Mouse (Mus musculus) liver, postnatal 0 days (tissue): ENCODE data around the gene Ankfn1. TPM values are rescaled to one million over a fixed set of nuclear protein-coding genes. Genes with fewer than 3 reads are reported as not detected.

Experiments
- ATAC-seq: fragments of 200-750 bp; cut with Nextera tagmentation; 2 replicates; pipeline ENCODE4 v1.8.0; 2017; ENCODE audit warnings: mild to moderate bottlenecking, moderate library complexity
- DNase-seq: peaks from one replicate; pipeline ENCODE4 v3.0.0-alpha.2; 2016
- H3K27ac ChIP-seq: fragments of 300-500 bp; sonication (generic); 2 replicates; pipeline ENCODE4 v1.5.1; 2014; ENCODE audit warnings: antibody characterized with exemption, moderate library complexity, mild to moderate bottlenecking, low read depth
- H3K27me3 ChIP-seq: fragments of 300-500 bp; sonication (generic); 2 replicates; pipeline ENCODE4 v1.6.1; 2014; ENCODE audit warnings: low read length, control low read depth, mixed read lengths; ENCODE audit not compliant: insufficient read depth
- H3K36me3 ChIP-seq: fragments of 300-500 bp; sonication (generic); replicated peaks from 2 replicates; pipeline ENCODE4 v1.6.1; 2014; ENCODE audit warnings: mild to moderate bottlenecking, control low read depth, low read length, moderate library complexity, mixed read lengths; ENCODE audit not compliant: insufficient read depth
- H3K4me1 ChIP-seq: fragments of 300-500 bp; sonication (generic); 2 replicates; pipeline ENCODE4 v1.6.1; 2014; ENCODE audit warnings: antibody characterized with exemption, mild to moderate bottlenecking, control low read depth; ENCODE audit not compliant: insufficient read depth
- H3K4me2 ChIP-seq: fragments of 300-500 bp; sonication (generic); 2 replicates; pipeline ENCODE4 v1.6.1; 2014; ENCODE audit warnings: low read depth, mild to moderate bottlenecking, low read length, moderate library complexity, mixed read lengths
- H3K4me3 ChIP-seq: fragments of 300-500 bp; sonication (generic); 2 replicates; pipeline ENCODE4 v1.5.1; 2014; ENCODE audit warnings: low read depth, low read length
- H3K9ac ChIP-seq: fragments of 300-500 bp; sonication (generic); replicated peaks from 2 replicates; pipeline ENCODE4 v1.6.1; 2014; ENCODE audit warnings: mild to moderate bottlenecking, moderate library complexity
- H3K9me3 ChIP-seq: fragments of 300-500 bp; sonication (generic); 2 replicates; pipeline ENCODE4 v1.6.1; 2016; ENCODE audit warnings: mild to moderate bottlenecking, control low read depth, low read length, mixed read lengths
- CTCF ChIP-seq: sonication (generic); IDR thresholded peaks from 2 replicates; pipeline ENCODE4 v1.5.1; 2016; ENCODE audit warnings: antibody characterized with exemption, low read depth
- EP300 ChIP-seq: IDR thresholded peaks from 2 replicates; pipeline ENCODE4 v1.6.1; 2016; ENCODE audit warnings: antibody characterized with exemption, low read depth, mild to moderate bottlenecking
- WGBS: fragments of 180-500 bp; shearing (Covaris S2); extraction: QIAGEN DNeasy Blood & Tissue Kit; methylation state at CpG from one replicate; pipeline ENCODE4 v1.1.7; 2014; ENCODE audit not compliant: insufficient replicate concordance; 5-methylcytosine and 5-hydroxymethylcytosine counted together
- polyA plus RNA-seq: library from polyadenylated mRNA; unstranded; fragments of >200 nt; fragmentation: Nextera tagmentation; extraction: Ambion mirVana; gene quantifications from 2 replicates; pipeline ENCODE4 v1.2.1, GENCODE M21; 2015

Ankfn1 gene
- polyA plus RNA-seq, 1 experiment from 2014 or later: not detected

GRCm38 (mm10) chr11:89472871-89473270, 304.6 kb downstream of the Ankfn1 start:
- H3K27ac ChIP-seq: no peak overlapping the region
- H3K4me1 ChIP-seq: no peaks in the 10 kb centered on the region
- no peaks in the 10 kb centered on the region for H3K27me3 ChIP-seq
- no peak for ATAC-seq
- H3K9ac ChIP-seq: no peak overlapping the region
- no peaks in the 10 kb centered on the region for H3K9me3 ChIP-seq
- H3K4me3 ChIP-seq: no peak overlapping the region
- TF ChIP-seq EP300: no peak
- no peak for TF ChIP-seq CTCF
- DNase-seq: no peak
- H3K36me3 ChIP-seq: no peaks in the 10 kb centered on the region
- H3K4me2 ChIP-seq: no peak overlapping the region
- WGBS: 66% methylated on average over 4 of the region's 4 CpGs

- no peak overlapping the region for H3K4me3 ChIP-seq
- H3K9ac ChIP-seq: no peak overlapping the region
- H3K4me1 ChIP-seq: no peaks in the 10 kb centered on the region
- no peaks in the 10 kb centered on the region for H3K36me3 ChIP-seq
- H3K9me3 ChIP-seq: no peaks in the 10 kb centered on the region
- no peak overlapping the region for H3K4me2 ChIP-seq
- no peak overlapping the region for H3K27ac ChIP-seq
- TF ChIP-seq CTCF (no peak), EP300 (no peak)
- no peak for DNase-seq
- no peak for ATAC-seq
- H3K27me3 ChIP-seq: no peaks in the 10 kb centered on the region
- WGBS: 75% methylated on average over 4 of the region's 4 CpGs
Observed at GRCm38 (mm10) chr11:89465381-89465780, 312.1 kb downstream of the Ankfn1 start.

GRCm38 (mm10) chr11:89462216-89462615, 315.2 kb downstream of the Ankfn1 start:
- TF ChIP-seq EP300 (no peak), CTCF (no peak)
- ATAC-seq (no peak), DNase-seq (no peak)
- no peaks in the 10 kb centered on the region for H3K9me3 ChIP-seq
- no peak overlapping the region for H3K4me3 ChIP-seq
- no peaks in the 10 kb centered on the region for H3K36me3 ChIP-seq
- no peaks in the 10 kb centered on the region for H3K4me1 ChIP-seq
- WGBS: 77% methylated on average over 10 of the region's 10 CpGs
- no peaks in the 10 kb centered on the region for H3K27me3 ChIP-seq
- no peak overlapping the region for H3K4me2 ChIP-seq
- no peak overlapping the region for H3K27ac ChIP-seq
- H3K9ac ChIP-seq: no peak overlapping the region

- Histone ChIP-seq H3K4me1 (no peaks in the 10 kb centered on the region), H3K4me3 (no peak overlapping the region), H3K9me3 (no peaks in the 10 kb centered on the region), H3K4me2 (no peak overlapping the region), H3K27me3 (no peaks in the 10 kb centered on the region), H3K27ac (no peak overlapping the region), H3K36me3 (no peaks in the 10 kb centered on the region), H3K9ac (no peak overlapping the region)
- ATAC-seq (peak; percentile 62), DNase-seq (peak; percentile 16)
- TF ChIP-seq CTCF (no peak), EP300 (no peak)
- WGBS: 75% methylated on average over 6 of the region's 6 CpGs
Observed at GRCm38 (mm10) chr11:89459437-89459836, 318.0 kb downstream of the Ankfn1 start.

- Histone ChIP-seq H3K27ac (no peak overlapping the region), H3K27me3 (no peaks in the 10 kb centered on the region), H3K36me3 (no peaks in the 10 kb centered on the region), H3K4me1 (no peaks in the 10 kb centered on the region), H3K9ac (no peak overlapping the region), H3K4me2 (no peak overlapping the region), H3K4me3 (no peak overlapping the region), H3K9me3 (no peaks in the 10 kb centered on the region)
- TF ChIP-seq EP300 (no peak), CTCF (no peak)
- WGBS: 58% methylated on average over 5 of the region's 5 CpGs
- no peak for ATAC-seq
- DNase-seq: no peak
Observed at GRCm38 (mm10) chr11:89455647-89456231, 321.7 kb downstream of the Ankfn1 start.

GRCm38 (mm10) chr11:89454702-89455101, 322.8 kb downstream of the Ankfn1 start:
- H3K9me3 ChIP-seq: no peaks in the 10 kb centered on the region
- ATAC-seq (no peak), DNase-seq (no peak)
- no peak overlapping the region for H3K4me2 ChIP-seq
- H3K4me1 ChIP-seq: no peaks in the 10 kb centered on the region
- no peak overlapping the region for H3K27ac ChIP-seq
- no peak for TF ChIP-seq CTCF
- H3K27me3 ChIP-seq: no peaks in the 10 kb centered on the region
- H3K36me3 ChIP-seq: no peaks in the 10 kb centered on the region
- 53% methylated on average over 4 of the region's 4 CpGs for WGBS
- no peak overlapping the region for H3K4me3 ChIP-seq
- H3K9ac ChIP-seq: no peak overlapping the region

GRCm38 (mm10) chr11:89452862-89453261, 324.6 kb downstream of the Ankfn1 start:
- WGBS: 36% methylated on average over 2 of the region's 2 CpGs
- no peak overlapping the region for H3K27ac ChIP-seq
- TF ChIP-seq CTCF (no peak), EP300 (no peak)
- no peak overlapping the region for H3K4me3 ChIP-seq
- H3K36me3 ChIP-seq: no peaks in the 10 kb centered on the region
- H3K9me3 ChIP-seq: no peaks in the 10 kb centered on the region
- H3K27me3 ChIP-seq: no peaks in the 10 kb centered on the region
- H3K4me2 ChIP-seq: no peak overlapping the region
- no peak for ATAC-seq
- DNase-seq: no peak
- no peak overlapping the region for H3K9ac ChIP-seq
- no peaks in the 10 kb centered on the region for H3K4me1 ChIP-seq
